In genomic region chr3:134223956-134224355, GRCm38 (mm10) we compare ENCODE assay signal across 16 mouse cellular contexts. TPM values are rescaled to one million over a fixed set of nuclear protein-coding genes. Genes with fewer than 3 reads are reported as not detected.
"Had no signal": no experiment of that assay in that cellular context is flagged by ENCODE, and none has a peak within 500 bp of the region (broad histone marks: within the 10 kb centered on the region; RNA-seq: fewer than 3 reads in every experiment).

No protein-coding gene starts in this region.

- H3K4me3 ChIP-seq: lung, embryonic 15.5 days; megakaryocyte, embryonic 14.5 days; midbrain, embryonic 13.5 days; midbrain, embryonic 15.5 days; neural tube, embryonic 12.5 days; stomach, embryonic 15.5 days had no signal

- DNase-seq: lung, adult 2 months; lung, postnatal 14 days; lung, postnatal 36 days; right cerebral cortex, postnatal 14 days; thymus, adult 2 months; thymus, postnatal 25 days had no signal

- ATAC-seq: lung, postnatal 0 days; midbrain, embryonic 13.5 days; midbrain, embryonic 15.5 days had no signal

- H3K27ac ChIP-seq: lung, embryonic 15.5 days; macrophage; midbrain, embryonic 13.5 days; midbrain, embryonic 15.5 days; neural tube, embryonic 12.5 days; stomach, embryonic 15.5 days; stomach, postnatal 0 days had no signal

- H3K9ac ChIP-seq: lung, embryonic 15.5 days; midbrain, embryonic 13.5 days; midbrain, embryonic 15.5 days; neural tube, embryonic 12.5 days; stomach, embryonic 15.5 days had no signal

- H3K36me3 ChIP-seq: lung, embryonic 15.5 days; midbrain, embryonic 13.5 days; midbrain, embryonic 15.5 days; neural tube, embryonic 12.5 days; stomach, embryonic 15.5 days had no signal

- H3K27me3 ChIP-seq: lung, embryonic 15.5 days; megakaryocyte, embryonic 14.5 days; midbrain, embryonic 13.5 days; midbrain, embryonic 15.5 days; neural tube, embryonic 12.5 days; stomach, embryonic 15.5 days had no signal

- H3K4me1 ChIP-seq: lung, embryonic 15.5 days; megakaryocyte, embryonic 14.5 days; midbrain, embryonic 13.5 days; midbrain, embryonic 15.5 days; neural tube, embryonic 12.5 days; stomach, embryonic 15.5 days had no signal

- H3K9me3 ChIP-seq: lung, embryonic 15.5 days; megakaryocyte, embryonic 14.5 days; midbrain, embryonic 13.5 days; midbrain, embryonic 15.5 days; neural tube, embryonic 12.5 days; stomach, embryonic 15.5 days had no signal

- H3K4me2 ChIP-seq: lung, embryonic 15.5 days; midbrain, embryonic 11.5 days; midbrain, embryonic 13.5 days; midbrain, embryonic 15.5 days; neural tube, embryonic 12.5 days; stomach, embryonic 15.5 days had no signal

RNA-seq across cellular contexts. Expression of gene Cxxc4, which starts 12.3 kb away (rescaled TPM):
- polyA plus RNA-seq: macrophage had no signal
